Mouse (Mus musculus) spleen, postnatal 10 days (tissue): ENCODE results near the gene Gstm6.
A peak's percentile ranks its signal among the peaks of the same experiment; 100 is the strongest.

Experiments used
- DNase-seq, 2 experiments: peaks; one replicate each; pipeline ENCODE4 v3.0.0; 2021 to 2022; ENCODE audit warnings: low spot score in 2 of 2

Gene Gstm6

DNA sequence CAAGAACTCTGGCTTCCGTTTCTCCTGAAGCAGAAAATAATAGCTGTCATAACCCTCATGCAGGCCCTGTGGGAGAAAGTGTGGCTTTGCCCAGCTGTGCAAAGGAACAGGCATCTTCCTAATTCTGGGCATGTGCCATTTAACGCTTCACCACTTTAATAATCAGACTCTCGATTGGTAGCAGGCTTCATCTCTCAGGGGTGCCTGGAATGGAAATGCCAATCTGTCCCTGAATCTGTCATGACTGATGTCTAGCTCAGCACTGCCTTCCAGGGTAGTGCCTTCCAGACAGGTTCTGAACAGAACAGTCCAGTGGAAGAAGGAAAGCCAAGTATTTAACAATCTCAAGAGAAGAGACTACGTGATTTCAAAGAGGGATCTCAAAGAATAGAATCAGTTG, 2.3 kb downstream of the Gstm6 start:
- no peak for DNase-seq

DNA sequence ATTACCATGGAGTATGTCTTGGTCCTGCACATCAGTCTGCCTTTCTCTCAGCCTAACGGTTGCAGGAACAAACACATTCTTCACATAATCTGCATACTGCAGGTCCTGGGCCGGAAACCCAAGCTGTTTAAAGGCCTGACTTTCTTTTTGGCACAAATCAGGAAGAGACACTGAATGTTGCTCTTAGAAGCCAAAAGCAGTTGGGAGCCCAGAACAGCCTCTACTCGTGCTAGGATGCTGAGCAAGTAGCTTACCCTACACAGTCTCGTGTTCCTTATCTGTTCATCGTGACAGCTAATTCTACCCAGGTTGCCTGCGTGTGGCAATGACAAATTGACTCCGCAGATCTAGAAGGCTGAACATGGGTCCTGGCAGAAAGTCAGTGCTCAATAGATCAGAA, 3.0 kb downstream of the Gstm6 start:
- no peak for DNase-seq

DNA sequence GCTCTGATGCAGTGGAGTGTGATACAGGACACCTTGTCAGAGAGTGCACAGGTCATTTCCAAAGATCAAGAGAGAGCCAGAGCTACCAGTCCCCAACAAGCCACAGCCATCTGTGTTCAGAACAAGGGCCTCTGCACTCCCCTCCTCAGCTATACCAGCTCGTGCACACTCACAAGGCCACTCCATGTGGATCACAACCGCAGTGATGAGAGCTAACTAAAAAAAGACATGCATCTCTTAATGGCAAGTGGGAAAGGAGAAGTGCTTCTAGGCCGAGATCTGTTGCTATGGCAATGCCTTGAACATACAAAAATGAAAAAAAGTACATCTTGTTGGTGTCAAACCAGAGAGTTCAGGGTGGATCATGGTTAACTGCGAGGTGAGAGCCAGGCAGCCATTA, 3.7 kb downstream of the Gstm6 start:
- DNase-seq, result no peak

DNA sequence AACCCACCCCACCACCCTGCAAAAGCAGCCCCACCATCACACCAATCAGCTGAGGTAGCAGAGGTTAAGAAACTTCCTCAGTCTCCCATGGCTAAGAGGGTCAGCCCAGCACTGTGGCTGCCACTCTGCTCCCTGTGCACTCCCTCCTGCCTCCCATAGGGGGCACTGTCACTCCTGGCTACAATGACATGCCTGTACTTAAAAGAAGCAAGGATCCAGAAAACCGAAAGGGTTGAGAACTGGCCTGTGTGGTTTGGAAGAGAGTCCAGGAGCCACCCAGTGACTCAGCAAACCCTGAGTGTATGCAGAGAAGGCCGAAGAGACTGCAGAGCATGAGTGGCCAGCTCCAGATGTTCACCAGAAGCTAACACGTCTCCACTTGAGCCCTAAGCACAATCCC, 4.1 kb downstream of the Gstm6 start:
- DNase-seq, result peak; percentile 16 to 58

DNA sequence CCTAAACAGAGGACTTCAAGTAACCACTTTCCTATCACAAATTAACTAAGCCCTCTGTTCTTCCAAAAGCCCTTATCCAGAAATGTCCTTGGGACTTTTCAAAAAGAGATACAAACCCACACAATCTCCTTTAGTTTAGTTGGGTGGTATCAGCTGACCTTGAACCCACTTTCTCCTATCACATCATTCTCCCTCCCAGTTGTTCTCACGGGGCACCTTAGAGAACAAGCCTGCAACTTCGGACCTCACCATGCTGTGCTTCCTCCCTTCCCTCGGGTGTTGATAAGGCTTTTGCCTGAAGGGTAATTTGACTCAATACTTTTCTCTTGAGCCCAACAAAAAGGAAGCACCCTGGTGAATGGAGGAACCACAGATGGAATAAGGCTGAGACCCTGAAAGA, 7.7 kb downstream of the Gstm6 start:
- no peak for DNase-seq

DNA sequence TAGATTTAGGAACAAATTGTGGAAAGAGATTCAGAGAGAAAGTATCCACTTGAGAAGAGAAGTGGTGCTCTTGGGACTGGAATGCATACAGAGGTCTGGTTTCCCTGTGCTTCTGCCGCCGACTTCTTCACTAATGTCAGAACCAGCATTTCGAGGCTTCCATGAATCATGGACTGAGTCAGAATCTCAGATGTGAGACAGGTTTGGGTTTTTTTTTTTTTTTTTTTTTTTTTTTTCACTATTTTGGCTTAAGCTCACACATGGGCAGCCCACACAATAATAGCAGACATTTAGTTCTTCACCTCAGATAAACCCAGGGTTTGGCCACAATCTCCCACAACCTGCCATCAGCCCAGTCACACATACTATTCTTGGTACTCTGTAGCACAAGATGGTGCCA, 8.3 kb downstream of the Gstm6 start:
- no peak for DNase-seq

DNA sequence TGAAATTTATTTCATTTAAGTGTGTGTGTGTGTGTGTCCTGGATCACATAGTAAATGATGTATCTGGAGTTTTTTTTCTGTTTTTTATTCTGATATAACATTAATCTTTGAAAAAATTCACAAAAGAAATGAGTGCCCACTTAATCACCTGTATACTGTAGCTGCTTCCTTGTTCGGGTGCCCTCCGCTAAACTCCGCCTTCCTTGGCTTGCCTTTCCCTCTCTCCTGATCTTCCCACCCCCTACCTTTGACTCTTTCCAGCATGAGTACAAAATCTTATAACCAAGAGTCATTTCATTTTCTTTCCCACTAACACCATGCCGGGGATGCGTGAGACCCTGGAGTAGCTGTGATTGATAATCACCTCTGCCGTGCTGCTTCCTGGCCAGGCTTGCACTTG, 11.4 kb downstream of the Gstm6 start:
- DNase-seq, result no peak

DNA sequence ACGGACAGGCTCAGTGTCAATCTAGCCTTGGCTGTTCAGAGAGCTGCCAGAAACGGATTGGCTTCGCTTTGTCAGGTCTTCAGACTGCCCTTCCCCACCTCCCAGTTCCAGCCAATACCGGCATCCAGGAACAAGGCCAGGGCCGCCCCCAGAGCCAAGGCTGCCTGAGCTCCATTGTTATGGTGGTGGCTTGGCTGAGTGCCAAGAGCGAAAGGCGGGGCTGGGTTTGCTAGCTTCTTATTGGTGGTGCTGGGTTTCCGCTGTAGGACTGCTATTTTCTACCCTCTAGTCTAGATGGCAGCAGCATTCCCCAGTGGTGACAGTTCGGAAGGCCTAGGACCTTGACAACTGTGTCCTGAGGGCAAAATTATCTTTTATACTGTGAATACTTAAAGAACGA, 11.9 kb downstream of the Gstm6 start, which contains the start of gene Gstm7:
Gstm7 (minus strand) TSS at position 148 of the 400 bp plus-strand sequence.
- peak; percentile 50 to 89 for DNase-seq

DNA sequence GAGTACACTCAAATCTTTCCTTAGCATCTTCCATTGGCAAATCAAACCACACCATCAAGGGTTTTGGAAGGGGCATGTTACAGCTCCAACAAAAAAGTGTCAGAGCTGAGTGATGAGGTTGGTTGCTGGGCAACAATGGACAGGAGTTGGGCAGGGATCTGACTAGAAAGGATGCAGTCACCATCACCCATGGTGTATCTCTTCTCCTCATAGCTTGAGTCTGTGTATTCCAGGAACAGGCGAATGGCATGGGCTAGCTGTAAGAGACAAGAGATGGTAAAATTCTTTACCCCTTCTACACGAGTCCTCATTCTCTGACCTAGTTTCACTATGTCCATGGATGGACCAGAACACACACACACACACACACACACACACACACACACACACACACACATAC, 12.4 kb downstream of the Gstm6 start:
- no peak for DNase-seq

DNA sequence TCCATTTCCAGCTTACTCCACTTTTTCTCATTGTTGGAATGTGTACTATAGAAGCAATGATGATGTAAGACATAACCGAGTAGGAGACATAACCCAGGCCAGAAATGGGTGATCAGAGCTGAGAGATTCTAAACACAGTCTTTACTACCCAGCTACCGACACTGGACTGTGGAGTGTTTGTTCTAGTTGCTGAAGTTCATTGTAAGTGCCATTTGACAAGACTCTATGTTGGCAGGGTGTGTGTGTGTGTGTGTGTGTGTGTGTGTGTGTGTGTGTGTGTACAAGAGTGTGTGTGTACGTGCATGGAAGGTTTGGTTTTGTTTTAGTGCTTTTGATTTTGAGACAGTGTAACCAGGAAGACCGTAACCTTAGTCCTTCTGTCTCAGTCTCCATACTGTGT, 13.8 kb downstream of the Gstm6 start:
- DNase-seq, result no peak

DNA sequence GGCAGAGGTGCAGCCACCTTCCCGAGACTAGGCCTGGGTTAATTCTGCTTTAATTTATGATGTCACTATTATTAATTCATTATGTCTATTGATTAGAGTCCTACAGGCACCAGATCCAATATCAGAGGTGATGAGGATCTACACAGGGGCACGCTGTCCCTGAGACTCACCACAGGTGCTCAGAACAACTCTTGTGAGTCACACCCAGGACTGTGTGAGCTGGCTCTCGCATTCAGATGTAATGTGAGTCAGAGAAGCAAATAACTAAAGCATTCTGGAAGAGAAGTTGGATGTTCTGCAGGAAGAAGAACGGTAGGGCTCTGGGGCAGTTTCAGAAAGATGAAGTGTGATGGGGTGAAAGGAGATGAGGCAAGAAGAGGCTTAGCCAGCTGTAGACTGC, 14.3 kb downstream of the Gstm6 start:
- DNase-seq, result no peak

DNA sequence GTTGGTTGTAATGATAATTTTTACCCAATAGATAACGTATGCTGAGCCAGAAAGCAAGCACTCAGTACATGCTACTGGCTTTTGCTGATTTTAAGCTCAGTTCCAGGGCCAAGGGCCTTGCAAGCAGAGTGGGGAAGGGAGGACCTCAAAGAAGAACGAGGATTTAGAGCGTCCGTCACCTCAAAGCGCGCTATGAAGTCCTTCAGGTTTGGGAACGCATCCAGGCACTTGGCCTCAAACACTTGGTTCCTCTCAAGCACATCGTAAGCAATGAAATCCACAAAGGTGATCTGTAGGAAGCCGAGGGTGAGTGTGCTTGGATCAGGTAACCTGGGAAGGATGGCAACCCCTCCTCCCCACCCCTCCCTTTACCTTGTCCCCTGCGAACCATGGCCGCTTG, 14.9 kb downstream of the Gstm6 start:
- no peak for DNase-seq

DNA sequence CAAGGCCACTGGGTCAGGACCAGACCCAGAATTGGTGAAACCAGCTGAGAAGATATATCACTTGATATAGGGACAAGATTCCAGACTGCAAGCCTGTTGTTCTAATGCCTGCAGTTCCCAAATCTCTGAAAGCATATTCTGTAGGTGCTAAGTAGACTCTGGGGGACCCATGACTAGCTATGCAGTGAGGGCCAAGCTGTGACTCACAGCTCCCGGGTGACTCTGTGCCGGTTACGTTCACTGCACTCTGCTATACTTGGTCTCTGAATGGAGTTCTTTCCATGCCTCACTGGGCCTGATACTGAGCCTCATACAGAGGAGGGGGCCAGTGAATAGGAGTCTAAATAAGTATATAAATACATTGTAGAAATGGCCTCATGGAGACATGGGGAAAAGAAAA, 15.7 kb downstream of the Gstm6 start:
- no peak for DNase-seq

DNA sequence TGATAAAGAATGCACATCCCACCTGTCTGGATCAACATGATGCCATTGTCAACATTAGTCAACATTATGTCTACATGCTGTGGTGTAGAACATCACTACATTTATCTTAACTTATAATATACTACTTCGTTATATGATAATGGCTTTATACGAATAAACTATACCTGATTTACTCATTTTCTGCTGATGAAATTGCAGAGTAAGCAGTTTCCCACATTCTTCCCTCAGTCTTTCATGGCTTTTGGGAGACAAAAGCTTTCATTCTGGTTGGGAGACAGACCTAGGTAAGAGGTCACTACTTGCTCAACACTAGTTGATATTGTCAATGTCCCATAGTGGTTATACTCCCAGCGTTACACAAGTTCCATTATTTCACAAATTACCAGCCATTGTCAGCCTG, 18.2 kb downstream of the Gstm6 start:
- no peak for DNase-seq

DNA sequence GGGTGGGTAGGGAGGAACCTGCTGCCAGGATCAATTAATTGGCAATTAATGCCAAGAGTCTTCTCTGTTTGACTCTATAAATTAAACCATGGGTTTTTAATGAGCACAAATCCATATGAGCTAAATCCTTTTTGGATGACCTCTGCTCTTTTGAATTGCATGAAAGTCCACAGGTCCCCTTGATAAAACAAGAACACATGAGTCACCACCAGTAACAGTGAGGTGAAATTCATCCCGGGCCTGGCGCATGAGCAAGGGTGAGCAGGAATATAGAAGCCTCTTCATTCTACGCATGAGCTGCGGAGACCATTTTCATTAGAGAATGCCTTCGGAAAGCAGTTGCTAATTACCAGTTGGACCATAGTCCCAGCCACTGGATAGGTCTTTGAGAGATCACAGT, 23.2 kb downstream of the Gstm6 start:
- DNase-seq, result no peak

DNA sequence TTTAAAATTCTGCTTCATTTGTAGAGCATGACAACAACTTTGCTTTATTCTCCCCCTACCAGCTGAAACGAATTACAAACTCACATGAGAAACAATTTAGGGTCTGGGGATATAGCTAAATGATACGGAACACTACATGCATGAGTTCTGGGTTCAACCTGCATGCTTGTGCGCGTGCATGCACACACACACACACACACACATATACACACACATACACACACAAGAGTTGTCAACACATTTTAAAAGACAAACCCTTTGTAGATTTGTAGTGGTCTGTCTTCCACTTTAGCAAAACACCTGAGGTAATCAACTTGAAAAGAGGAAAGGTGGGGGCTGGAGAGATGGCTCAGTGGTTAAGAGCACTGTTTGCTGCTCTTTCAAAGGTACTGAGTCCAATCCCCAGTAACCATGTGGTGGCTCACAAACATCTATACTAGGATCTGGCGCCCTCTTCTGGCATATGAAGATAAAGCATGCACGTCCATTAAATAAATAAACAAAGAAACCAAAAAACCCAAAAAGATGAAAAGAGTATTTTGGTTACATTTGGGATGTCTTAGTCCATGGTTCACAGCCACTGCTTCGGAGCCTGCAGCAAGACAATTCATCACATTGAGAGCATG, 25.7 kb downstream of the Gstm6 start:
- peak; percentile 26 to 63 for DNase-seq

DNA sequence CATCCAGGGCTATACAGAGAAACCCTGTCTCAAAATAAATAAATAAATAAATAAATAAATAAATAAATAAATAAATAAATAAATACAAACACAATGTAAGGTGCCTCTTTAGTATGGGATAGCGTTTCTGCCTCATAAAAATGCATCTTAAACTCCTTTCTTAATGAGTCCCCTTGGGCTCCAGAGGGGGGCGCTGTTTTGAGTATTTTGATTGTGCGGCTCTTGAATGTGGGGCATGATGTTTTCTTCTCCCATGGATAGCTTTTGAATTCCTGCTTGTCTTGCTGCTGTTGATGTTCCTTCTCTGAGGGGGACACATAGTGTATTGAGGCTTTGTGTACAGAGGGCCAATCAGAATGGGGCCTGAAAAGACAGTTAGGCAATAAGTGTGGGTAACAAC, 26.5 kb downstream of the Gstm6 start:
- DNase-seq, result peak in 1 of 2 experiments; percentile 23

DNA sequence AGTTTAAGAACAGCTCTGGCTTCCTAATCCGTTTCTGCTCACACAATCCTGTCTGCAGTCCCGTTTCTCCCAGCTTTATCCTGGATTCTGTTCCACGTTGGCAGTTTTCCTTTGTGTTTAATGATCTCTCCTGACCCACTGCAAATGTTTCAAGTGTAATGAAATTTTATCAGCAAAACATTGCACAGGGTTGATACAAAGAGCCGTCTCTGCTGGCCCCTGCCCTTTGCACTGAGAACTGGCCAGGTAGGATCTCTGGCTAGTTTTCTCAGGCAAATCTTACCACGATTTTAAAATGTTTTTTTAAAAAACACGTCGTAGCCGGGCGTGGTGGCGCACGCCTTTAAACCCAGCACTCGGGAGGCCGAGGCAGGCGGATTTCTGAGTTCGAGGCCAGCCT, 26.9 kb downstream of the Gstm6 start:
- DNase-seq, result no peak

DNA sequence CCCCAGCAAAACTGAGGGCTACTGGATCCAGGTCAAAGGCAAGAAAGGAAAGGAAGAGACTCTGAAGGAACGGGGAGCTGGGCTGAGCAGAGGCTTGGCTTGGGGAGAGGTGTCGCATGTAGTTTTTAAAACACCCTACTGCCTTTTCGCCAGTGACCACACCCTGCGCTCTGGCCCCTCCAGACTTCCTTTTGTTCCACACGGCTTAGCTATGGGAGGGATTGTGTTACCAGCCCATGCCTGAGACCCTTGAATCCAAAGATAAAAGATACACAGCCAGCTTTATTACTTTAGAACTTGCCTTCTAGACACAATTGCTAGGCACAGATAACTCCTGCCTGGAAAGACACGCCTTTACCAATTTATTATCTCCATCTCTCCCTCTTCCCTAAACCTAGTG, 37.6 kb downstream of the Gstm6 start:
- DNase-seq, result no peak

DNA sequence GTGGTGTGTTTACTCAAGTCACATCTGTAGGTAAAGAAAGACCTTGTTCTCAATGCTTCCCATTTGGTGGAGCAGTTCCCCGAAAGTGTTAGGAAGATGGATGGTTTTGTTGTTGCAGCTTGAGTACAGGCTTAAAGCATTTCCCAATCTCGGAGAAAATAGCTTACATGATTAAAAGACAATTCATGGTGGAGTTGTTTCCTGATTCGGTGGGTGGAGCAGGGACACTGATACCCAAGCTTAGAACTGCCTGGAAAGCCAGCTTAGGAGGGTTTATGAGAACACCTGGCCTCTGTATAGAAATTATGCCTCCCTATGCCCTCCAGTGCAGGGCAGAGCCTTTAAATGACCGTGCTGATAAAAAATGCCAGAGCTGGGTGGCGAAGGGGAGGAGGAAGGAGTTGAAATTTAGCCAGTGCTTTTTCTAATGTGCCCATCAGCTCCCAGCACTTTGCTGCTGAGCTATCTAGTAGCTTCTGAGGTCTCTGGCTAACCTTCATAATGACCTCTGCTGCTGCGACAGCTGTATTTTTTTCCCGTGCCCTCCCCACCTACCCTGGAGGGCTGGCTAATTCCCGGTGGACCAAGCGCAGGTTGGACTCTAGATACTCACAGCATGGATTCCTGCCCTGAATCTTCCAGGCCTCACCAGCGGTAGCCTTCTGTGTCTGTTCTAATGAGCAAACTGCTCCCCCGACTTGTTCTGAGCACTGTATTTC, 42.4 kb downstream of the Gstm6 start:
- no peak for DNase-seq

DNA sequence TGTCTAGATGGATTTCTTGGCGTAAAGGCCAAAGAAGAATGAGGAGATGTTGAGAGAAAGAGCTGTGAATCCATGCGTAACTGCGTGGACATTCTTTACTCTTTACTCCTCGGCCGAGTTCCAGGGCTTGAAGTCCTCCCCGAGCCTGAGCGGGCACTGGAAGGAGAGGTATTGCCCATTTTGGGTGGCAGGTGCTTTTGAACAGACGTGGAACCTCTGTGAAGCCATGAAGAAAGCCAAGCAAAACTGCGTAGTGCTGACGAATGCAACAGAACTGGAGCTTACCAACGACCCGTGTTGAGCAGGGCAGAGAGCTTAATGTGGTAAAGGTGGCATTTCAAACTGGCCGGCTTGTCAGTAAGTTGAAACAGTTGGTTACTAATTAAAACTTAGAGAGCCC, 44.9 kb downstream of the Gstm6 start:
- DNase-seq, result no peak

DNA sequence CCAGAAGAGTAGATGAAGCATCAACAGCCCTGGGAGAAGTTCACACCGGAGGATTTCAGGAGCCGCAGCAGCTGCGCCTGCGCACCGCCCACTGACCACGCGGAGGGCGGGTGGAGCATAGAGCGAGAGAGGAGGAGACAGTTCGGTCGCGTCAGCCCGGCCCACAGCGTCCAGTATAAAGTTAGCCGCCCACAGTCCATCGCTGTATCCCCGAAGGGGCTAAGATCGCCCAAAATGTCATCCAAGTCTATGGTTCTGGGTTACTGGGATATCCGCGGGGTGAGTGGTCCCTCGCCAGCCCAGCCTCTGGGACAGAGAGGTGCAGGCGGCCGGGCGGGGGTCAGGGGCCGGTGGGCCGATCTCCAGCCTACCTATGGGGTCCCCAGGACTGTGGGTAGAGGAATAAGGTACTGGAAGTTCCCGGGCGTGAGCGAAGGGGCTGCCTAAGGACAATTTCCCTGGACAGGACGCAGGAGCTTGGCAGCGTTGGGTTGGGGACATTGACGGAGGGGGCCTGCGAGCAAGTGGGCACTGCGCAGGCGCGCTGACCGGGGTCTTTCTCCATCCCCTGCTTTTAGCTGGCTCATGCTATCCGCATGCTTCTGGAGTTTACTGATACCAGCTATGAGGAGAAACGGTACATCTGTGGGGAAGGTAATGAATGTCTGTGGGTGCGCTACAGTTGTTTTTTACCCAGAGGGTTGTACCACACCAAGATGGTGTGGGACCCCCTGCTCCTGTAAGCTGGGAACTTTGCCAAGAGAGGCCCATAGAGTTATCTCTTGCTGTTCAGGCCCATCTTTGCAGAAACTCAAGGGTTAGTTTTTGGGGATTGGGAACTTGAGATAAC, 47.6 kb downstream of the Gstm6 start, which contains the start of gene Gstm5:
Gstm5 (plus strand) TSS at position 102 of the 850 bp plus-strand sequence.
- peak; percentile 40 to 78 for DNase-seq
